Mouse (Mus musculus) activated CD4-positive, CD25-positive, alpha-beta regulatory T cell, adult 4 months (primary cell): ENCODE data around the gene Ror2. TPM values are rescaled to one million over a fixed set of nuclear protein-coding genes. Genes with fewer than 3 reads are reported as not detected.

Experiments used
- polyA plus RNA-seq, 2 experiments: library from polyadenylated mRNA; unstranded; fragments of 100-300 nt; shearing (Covaris generic); gene quantifications; one replicate each; pipeline ENCODE4 v1.2.1; 2017

Ror2 gene
- polyA plus RNA-seq, 2 experiments from 2014 or later: not detected

Other genes with a start within 250 kb of the Ror2 start
- 10 to 100 TPM; 30.4 to 33.4 TPM for gene Sptlc1, start 91.3 kb upstream of the Ror2 start, polyA plus RNA-seq
- gene Msx2, start 186.9 kb upstream of the Ror2 start, polyA plus RNA-seq: not detected